Mouse (Mus musculus) heart, adult 9 months (tissue): ENCODE results near the gene Gm16381.
"Not testable (repeated sequence)": the region's sequence is repeated elsewhere in the genome, so short reads cannot be mapped to it uniquely, and the experiment has no call there.

Experiments
- DNase-seq, 2 experiments: peaks; one replicate each; pipeline ENCODE4 v3.0.0; 2022; ENCODE audit warnings: low spot score in 2 of 2

Gene Gm16381

DNA sequence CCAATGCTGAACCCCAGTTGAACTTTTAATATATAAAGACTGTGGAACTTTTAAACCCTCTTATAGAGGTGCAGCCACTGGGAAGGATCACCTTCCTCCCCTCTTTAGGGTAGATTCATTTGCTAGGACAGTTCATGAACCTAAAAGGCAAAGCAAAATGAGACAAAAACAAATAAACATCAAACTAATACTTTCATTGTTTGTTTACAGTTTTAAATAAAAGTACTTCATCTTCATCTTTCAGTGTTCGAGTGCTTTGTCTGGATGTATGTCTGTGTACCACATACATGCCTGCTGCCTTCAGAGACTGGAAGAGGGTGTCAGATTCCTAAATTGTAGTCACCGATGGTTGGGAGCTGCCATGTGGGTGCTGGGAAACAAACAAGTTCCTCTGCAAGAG lies at the start of gene Gm16381:
Gm16381 (minus strand) TSS at position 101 of the 400 bp plus-strand sequence.
- DNase-seq, result not testable (repeated sequence)

- DNase-seq, result not testable (repeated sequence)
Measured at GRCm38 (mm10) chr12:87652916-87653703, 8.7 kb upstream of the Gm16381 start.

DNA sequence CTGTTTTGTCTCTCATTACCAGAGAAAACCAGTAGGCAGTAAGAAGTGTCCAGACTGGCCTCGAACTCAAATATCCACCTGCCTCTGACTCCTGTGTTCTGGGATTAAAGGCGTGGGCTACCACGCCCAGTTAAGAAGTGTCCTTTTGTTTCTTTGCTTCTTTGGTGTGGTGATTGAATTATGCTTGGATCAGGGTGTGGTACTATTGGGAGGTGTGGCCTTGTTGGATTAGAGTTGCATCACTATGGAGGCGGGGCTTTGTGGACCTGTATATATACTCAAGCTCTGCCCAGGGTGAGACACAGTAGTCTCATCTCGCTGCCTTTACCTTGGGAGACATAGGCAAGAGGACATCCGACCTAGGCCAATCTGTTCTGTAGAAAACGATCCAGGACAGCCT lies 25.9 kb downstream of the Gm16381 start, which contains the start of gene Gm4027:
Gm4027 (plus strand) TSS at position 301 of the 400 bp plus-strand sequence.
- not testable (repeated sequence) for DNase-seq

DNA sequence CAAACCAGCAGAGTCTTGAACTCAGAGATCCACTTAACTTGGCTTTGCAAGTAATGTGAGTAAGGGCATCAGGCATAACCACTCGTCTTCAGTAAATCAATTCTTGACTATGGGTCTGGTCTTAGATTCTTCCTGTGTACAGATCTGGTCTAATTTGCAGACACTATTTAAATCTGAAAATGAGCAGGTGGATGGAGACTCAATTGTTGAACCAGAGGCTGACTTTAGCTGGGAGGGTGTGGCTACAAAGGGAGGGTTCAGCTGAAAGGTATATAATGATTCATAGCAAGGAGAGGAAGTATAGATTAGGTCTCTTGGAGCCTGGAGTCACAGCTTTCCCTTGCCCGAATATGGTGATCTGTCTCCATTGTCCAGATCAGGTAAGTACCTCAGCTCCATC lies 42.0 kb downstream of the Gm16381 start, which contains the start of gene Oog1:
Oog1 (plus strand) TSS at position 301 of the 400 bp plus-strand sequence.
- DNase-seq, result not testable (repeated sequence)

DNA sequence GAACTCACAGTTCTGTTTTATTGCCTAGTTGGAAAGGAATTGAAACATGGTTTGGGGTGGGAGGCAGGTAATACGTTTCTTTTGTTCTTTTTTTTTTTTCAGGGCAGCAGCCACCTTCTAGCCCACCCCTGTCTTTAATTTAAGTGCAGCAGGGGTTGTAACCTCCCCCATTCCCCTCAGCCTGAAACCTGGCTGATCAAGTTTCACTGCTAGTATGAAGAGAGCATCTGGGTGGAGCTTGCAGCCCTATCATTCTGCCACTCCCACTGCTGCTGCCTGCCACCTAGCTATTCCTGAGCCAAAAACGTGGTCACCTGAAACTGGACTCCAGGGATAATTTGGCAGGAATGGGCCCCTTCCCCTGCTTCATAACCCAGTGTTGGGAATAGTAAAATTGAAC lies 43.0 kb downstream of the Gm16381 start:
- not testable (repeated sequence) for DNase-seq
